Mouse (Mus musculus) kidney, postnatal 0 days (tissue): Measurements from ENCODE around the gene Fbn1. TPM values are rescaled to one million over a fixed set of nuclear protein-coding genes. Genes with fewer than 3 reads are reported as not detected.

Experiments
- ATAC-seq: fragments of 200-750 bp; cut with Nextera tagmentation; replicated peaks from 2 replicates; pipeline ENCODE4 v1.8.0; 2017; ENCODE audit warnings: low read depth, moderate number of reproducible peaks, moderate TSS enrichment, moderate library complexity; ENCODE audit not compliant: low FRiP score
- DNase-seq: peaks from one replicate; pipeline ENCODE4 v3.0.0-alpha.2; 2016; ENCODE audit warnings: low spot score
- H3K27ac ChIP-seq: fragments of 300-500 bp; sonication (generic); 2 replicates; pipeline ENCODE4 v1.5.1; 2014; ENCODE audit warnings: mild to moderate bottlenecking
- H3K27me3 ChIP-seq: fragments of 300-500 bp; sonication (generic); 2 replicates; pipeline ENCODE4 v1.6.1; 2014; ENCODE audit warnings: low read length, mixed read lengths; ENCODE audit not compliant: insufficient read depth
- H3K36me3 ChIP-seq: fragments of 300-500 bp; sonication (generic); 2 replicates; pipeline ENCODE4 v1.6.1; 2014; ENCODE audit warnings: low read length, mixed read lengths; ENCODE audit not compliant: insufficient read depth
- H3K4me1 ChIP-seq: fragments of 300-500 bp; sonication (generic); replicated peaks from 2 replicates; pipeline ENCODE4 v1.6.1; 2014; ENCODE audit warnings: antibody characterized with exemption, low read length, mixed read lengths; ENCODE audit not compliant: insufficient read depth
- H3K4me2 ChIP-seq: fragments of 300-500 bp; sonication (generic); 2 replicates; pipeline ENCODE4 v1.6.1; 2014; ENCODE audit warnings: mild to moderate bottlenecking, low read length, moderate library complexity, mixed read lengths
- H3K4me3 ChIP-seq: fragments of 300-500 bp; sonication (generic); replicated peaks from 2 replicates; pipeline ENCODE4 v1.5.1; 2014; ENCODE audit warnings: low read depth, low read length
- H3K9ac ChIP-seq: fragments of 300-500 bp; sonication (generic); 2 replicates; pipeline ENCODE4 v1.6.1; 2014; ENCODE audit warnings: low read depth, low read length
- H3K9me3 ChIP-seq: fragments of 300-500 bp; sonication (generic); replicated peaks from 2 replicates; pipeline ENCODE4 v1.6.1; 2016; ENCODE audit warnings: low read length, inconsistent platforms, mixed read lengths
- CTCF ChIP-seq: IDR thresholded peaks from 2 replicates; pipeline ENCODE4 v1.5.1; 2016; ENCODE audit warnings: antibody characterized with exemption, low read depth, mild to moderate bottlenecking, moderate library complexity
- WGBS: fragments of 180-500 bp; shearing (Covaris S2); extraction: QIAGEN DNeasy Blood & Tissue Kit; methylation state at CpG from one replicate; pipeline ENCODE4 v1.1.7; 2014; 5-methylcytosine and 5-hydroxymethylcytosine counted together
- polyA plus RNA-seq: library from polyadenylated mRNA; unstranded; fragments of >200 nt; fragmentation: Nextera tagmentation; extraction: Ambion mirVana; gene quantifications from 2 replicates; pipeline ENCODE4 v1.2.1, GENCODE M21; 2015

Gene Fbn1
- polyA plus RNA-seq, 1 experiment from 2014 or later, result 13.2 TPM

DNA sequence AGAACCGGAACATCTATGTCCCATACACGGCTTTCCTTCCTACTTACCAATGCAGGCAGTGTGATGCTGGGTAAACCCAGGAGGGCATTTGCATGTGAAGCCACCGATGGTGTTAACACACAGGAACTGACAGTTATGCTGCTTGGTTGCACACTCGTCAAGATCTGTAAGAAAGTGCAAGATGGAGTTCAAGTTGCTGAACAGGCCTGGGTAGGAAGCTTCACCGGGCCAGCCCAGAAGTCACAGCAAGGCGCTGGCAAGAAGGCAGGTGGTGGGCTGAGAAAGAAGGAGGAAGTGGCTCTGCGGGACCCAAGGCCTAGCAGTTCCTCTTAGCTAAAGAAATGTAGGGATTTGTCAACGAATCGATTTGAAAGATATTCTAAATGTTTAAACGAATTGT is 198.1 kb downstream of the Fbn1 start:
- WGBS, result 87% methylated on average over 10 of the region's 10 CpGs
- Histone ChIP-seq H3K4me2 (no peak overlapping the region), H3K27me3 (no peaks in the 10 kb centered on the region), H3K4me1 (no peaks in the 10 kb centered on the region), H3K36me3 (0 out of 2 replicates have a peak, but pooled peaks cover 9% of the 10 kb centered on the region), H3K9ac (no peak overlapping the region), H3K27ac (no peak overlapping the region), H3K9me3 (no peaks in the 10 kb centered on the region), H3K4me3 (no peak overlapping the region)
- ATAC-seq (no peak), DNase-seq (no peak)
- TF ChIP-seq CTCF, result no peak

DNA sequence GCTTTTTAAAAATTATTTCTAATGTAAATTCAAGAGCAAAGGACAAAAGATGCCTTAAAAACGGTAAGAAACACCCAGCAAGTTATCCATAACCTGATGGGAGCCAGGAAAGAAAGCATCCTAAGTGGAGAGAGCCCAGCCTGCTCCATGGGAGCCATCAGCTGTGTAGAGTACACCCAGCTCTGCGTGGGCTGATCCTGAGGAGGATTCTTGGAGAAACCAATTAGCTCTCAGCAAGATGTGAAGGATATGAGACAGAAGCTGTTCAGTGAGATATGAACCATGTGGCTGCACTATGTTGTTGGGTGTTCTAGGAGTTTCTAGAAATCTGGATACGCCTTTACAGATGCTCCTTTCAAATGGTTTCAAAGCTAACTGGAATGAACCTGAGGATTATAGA is 202.1 kb downstream of the Fbn1 start:
- no peak overlapping the region for H3K4me2 ChIP-seq
- ATAC-seq (no peak), DNase-seq (no peak)
- H3K36me3 ChIP-seq, result peaks cover 19% of the 10 kb centered on the region; the same call in 1 of the 2 replicates
- H3K27me3 ChIP-seq, result no peaks in the 10 kb centered on the region
- H3K27ac ChIP-seq, result no peak overlapping the region
- no peak overlapping the region for H3K4me3 ChIP-seq
- no peaks in the 10 kb centered on the region for H3K4me1 ChIP-seq
- no peak for TF ChIP-seq CTCF
- H3K9ac ChIP-seq, result no peak overlapping the region
- H3K9me3 ChIP-seq, result no peaks in the 10 kb centered on the region
- 86% methylated on average over 3 of the region's 3 CpGs for whole genome bisulfite sequencing

DNA sequence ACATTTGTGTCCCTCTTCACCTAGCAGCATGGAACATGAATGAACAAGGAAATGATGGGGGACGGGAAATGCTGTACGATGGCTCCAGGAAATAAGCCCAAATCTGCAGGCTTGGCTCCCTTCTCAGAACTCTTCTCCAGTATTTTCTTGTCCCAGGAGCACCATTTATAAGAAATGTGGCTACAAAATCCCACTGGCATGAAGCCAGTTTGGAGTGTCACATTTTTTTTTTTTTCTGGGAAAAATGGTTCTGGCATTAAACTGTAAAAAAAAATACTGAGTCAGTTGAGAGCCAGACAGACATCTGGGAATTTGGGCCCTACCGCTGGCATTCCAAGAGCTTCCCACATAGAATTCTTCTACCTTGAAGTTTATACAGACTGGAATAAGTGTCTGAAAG is 203.0 kb downstream of the Fbn1 start:
- Histone ChIP-seq H3K27ac (no peak overlapping the region), H3K36me3 (peaks cover 19% of the 10 kb centered on the region; the same call in 1 of the 2 replicates), H3K4me1 (no peaks in the 10 kb centered on the region), H3K27me3 (no peaks in the 10 kb centered on the region), H3K9me3 (no peaks in the 10 kb centered on the region), H3K9ac (no peak overlapping the region), H3K4me3 (no peak overlapping the region), H3K4me2 (no peak overlapping the region)
- DNase-seq (no peak), ATAC-seq (no peak)
- no peak for TF ChIP-seq CTCF
- 89% methylated on average over 3 of the region's 3 CpGs for WGBS

DNA sequence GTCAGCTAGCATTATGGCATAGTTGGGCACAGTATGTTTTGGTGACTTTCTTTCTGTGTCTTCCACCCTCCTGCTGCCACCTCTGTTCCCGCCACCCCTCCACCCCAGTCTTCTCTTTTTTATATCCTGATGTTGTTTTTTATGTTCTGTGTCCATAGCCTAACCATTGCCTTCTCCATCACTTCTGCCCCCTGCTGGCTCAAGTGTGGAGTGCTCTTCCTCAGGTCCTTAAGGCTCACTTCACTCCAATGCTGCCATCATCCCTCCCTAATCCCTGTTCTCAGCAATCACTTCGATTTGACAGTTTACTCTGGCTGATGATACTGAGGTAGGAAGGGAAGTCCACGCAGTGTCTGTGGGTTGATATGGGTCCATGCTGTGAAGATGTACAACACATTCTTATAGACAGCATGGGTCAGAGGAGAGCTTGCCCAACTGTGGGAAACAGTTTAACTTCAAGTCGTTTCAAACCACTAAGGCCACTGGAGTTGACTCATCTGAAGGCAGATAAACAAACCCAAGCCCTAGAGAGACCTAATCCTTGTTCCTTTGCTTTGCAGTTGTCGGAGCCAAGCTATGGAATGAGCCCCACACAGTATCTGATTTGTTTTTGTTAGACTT is 203.9 kb downstream of the Fbn1 start:
- WGBS, result 75% methylated on average over 5 of the region's 5 CpGs
- peak; percentile 60 for TF ChIP-seq CTCF
- Histone ChIP-seq H3K27ac (no peak overlapping the region), H3K9me3 (no peaks in the 10 kb centered on the region), H3K27me3 (no peaks in the 10 kb centered on the region), H3K4me3 (no peak overlapping the region), H3K4me2 (no peak overlapping the region), H3K4me1 (no peaks in the 10 kb centered on the region), H3K9ac (no peak overlapping the region), H3K36me3 (peaks cover 14% of the 10 kb centered on the region; the same call in 1 of the 2 replicates)
- no peak; the same call in 1 of the 2 replicates for ATAC-seq
- DNase-seq, result no peak

DNA sequence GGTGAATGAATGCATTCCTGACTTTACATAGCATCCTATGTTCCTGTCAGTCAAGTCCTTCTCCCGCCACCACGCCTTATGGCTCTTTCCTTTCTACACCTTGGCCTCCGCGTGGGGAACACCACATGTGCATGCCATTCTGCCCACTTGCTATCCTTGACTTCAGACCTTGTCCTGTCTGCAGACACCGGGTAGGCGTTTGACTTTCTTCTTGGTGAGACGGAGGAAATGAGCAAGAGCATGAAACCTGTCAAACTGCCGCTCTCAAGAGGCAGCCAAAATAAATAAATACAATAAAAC is 205.2 kb downstream of the Fbn1 start:
- no peak overlapping the region for H3K4me2 ChIP-seq
- no peak overlapping the region for H3K27ac ChIP-seq
- H3K9me3 ChIP-seq, result no peaks in the 10 kb centered on the region
- no peak for TF ChIP-seq CTCF
- ATAC-seq, result no peak
- DNase-seq, result no peak
- no peak overlapping the region for H3K4me3 ChIP-seq
- no peaks in the 10 kb centered on the region for H3K4me1 ChIP-seq
- H3K36me3 ChIP-seq, result peaks cover 13% of the 10 kb centered on the region; the same call in 1 of the 2 replicates
- H3K9ac ChIP-seq, result no peak overlapping the region
- H3K27me3 ChIP-seq, result no peaks in the 10 kb centered on the region
- 70% methylated on average over 8 of the region's 8 CpGs for WGBS

DNA sequence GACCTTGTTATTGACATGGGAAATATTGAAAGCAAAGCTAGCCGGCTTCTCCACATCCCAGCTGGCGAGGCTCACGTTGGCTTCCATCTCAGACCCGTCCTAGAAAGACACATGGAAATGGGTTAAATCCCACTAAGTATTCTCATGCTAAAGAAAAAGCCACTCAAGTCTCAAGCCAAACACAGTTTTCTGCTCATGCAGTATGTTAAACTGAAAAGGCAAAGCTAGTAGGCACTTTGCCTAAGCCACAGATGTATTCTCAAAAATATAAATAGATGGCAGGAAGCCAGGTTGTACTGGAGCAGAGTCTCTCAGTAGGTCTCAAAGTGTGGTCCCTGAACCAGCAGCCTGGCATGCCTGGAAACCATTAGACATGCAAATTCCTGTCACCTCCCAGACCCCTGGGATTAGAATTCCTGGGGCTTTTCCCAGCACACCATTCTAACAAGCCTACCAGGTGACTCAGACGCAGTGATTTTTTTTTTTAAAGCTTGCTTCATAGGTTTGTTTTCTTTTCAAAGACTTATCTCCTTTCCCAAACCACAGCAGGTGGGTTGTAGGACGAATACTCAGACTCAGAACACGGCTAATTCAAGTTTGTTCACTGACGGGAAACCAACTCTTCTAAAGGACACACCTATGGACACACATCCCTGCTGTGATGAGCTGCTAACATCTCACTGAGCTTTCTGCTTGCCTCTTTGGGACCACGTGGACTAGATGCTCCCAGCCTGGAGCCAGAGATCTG is 205.7 kb downstream of the Fbn1 start:
- no peak overlapping the region for H3K4me3 ChIP-seq
- ATAC-seq, result no peak
- H3K9ac ChIP-seq, result no peak overlapping the region
- H3K36me3 ChIP-seq, result peaks cover 13% of the 10 kb centered on the region; the same call in 1 of the 2 replicates
- no peaks in the 10 kb centered on the region for H3K9me3 ChIP-seq
- H3K27ac ChIP-seq, result no peak overlapping the region
- no peak for TF ChIP-seq CTCF
- DNase-seq, result no peak
- no peak overlapping the region for H3K4me2 ChIP-seq
- 71% methylated on average over 9 of the region's 9 CpGs for WGBS
- H3K27me3 ChIP-seq, result no peaks in the 10 kb centered on the region
- no peaks in the 10 kb centered on the region for H3K4me1 ChIP-seq

DNA sequence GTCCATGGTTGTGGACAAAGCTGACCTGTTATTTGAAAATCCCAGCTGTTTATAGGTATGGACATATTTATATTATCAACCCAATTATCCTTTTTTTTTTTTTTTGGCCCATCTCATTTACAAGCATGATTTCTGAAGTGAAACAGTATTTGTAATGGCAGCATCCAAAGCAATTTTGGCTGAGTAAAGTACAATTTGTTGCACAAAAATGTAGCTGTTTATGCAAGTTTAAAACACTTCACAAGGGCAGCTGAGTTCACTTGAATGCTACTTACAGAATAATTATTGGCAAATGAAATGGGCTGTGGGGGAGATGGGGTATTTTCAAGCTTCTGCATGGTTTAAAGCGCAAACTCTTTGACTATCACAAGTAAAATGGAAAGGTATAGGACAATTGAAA is 209.0 kb downstream of the Fbn1 start:
- Histone ChIP-seq H3K9me3 (no peaks in the 10 kb centered on the region), H3K27ac (no peak overlapping the region), H3K9ac (no peak overlapping the region), H3K36me3 (peaks cover 13% of the 10 kb centered on the region; the same call in 1 of the 2 replicates), H3K4me2 (no peak overlapping the region), H3K4me3 (no peak overlapping the region), H3K4me1 (no peaks in the 10 kb centered on the region), H3K27me3 (no peaks in the 10 kb centered on the region)
- no peak for ATAC-seq
- 95% methylated on average over 1 of the region's 1 CpGs for WGBS
- no peak for TF ChIP-seq CTCF
- no peak for DNase-seq
